Mouse (Mus musculus): ENCODE data around the gene St3gal4. TPM values are rescaled to one million over a fixed set of nuclear protein-coding genes. Genes with fewer than 3 reads are reported as not detected.

St3gal4 gene
- total RNA-seq, 2 experiments from 2014 or later, result 26.8 to 39.1 TPM

GRCm38 (mm10) chr9:35020015-35020653, 98.9 kb downstream of the St3gal4 start:
- no peak for DNase-seq
- intact Hi-C loops (cut with DNase I), result no loop called here

- peak; percentile 56 to 59 for DNase-seq
- intact Hi-C loops (cut with DNase I), result loop anchor here (1.0 to 10.0 kb wide), 6 partner anchors 163 to 1165 kb away; no protein-coding TSS in a partner anchor
Observed at GRCm38 (mm10) chr9:35019372-35019771, 99.7 kb downstream of the St3gal4 start.

- intact Hi-C loops (cut with DNase I), result loop anchor here (2.0 to 10.0 kb wide), 5 partner anchors 161 to 1163 kb away; no protein-coding TSS in a partner anchor
- no peak for DNase-seq
Observed at GRCm38 (mm10) chr9:35018056-35018455, 101.0 kb downstream of the St3gal4 start.

GRCm38 (mm10) chr9:35017563-35017962, 101.5 kb downstream of the St3gal4 start:
- intact Hi-C loops (cut with DNase I), result loop anchor here (1.0 to 10.0 kb wide), 3 partner anchors 34 to 1163 kb away; no protein-coding TSS in a partner anchor
- DNase-seq, result no peak

GRCm38 (mm10) chr9:35016762-35017161, 102.3 kb downstream of the St3gal4 start:
- intact Hi-C loops (cut with DNase I), result loop anchor here (1.0 to 10.0 kb wide), 3 partner anchors 33 to 1162 kb away; no protein-coding TSS in a partner anchor
- DNase-seq, result peak in 1 of 2 experiments; percentile 49

- no peak for DNase-seq
- intact Hi-C loops (cut with DNase I), result no loop called here
Observed at GRCm38 (mm10) chr9:35007697-35008341, 111.2 kb downstream of the St3gal4 start.

GRCm38 (mm10) chr9:35004113-35004512, 115.0 kb downstream of the St3gal4 start:
- no peak for DNase-seq

GRCm38 (mm10) chr9:34997880-34998865, 120.9 kb downstream of the St3gal4 start:
- intact Hi-C loops (cut with DNase I), result no loop called here

More at GRCm38 (mm10) chr9:35004113-35004512, 115.0 kb downstream of the St3gal4 start:
- intact Hi-C loops (cut with DNase I), result no loop called here

More at GRCm38 (mm10) chr9:34997880-34998865, 120.9 kb downstream of the St3gal4 start:
- no peak for DNase-seq

Other genes with a start within 250 kb of the St3gal4 start
- 10 to 100 TPM; 17.3 to 17.8 TPM for gene Dcps, start 56.8 kb upstream of the St3gal4 start, total RNA-seq (2021)
- gene Srpr, start 80.9 kb upstream of the St3gal4 start, total RNA-seq (2021), result 10 to 100 TPM; 91.2 to 100.0 TPM
- gene Tirap, start 81.0 kb upstream of the St3gal4 start, total RNA-seq (2021), result 1 to 10 TPM; 6.5 to 6.6 TPM
- 10 to 100 TPM; 85.5 to 91.0 TPM for gene Foxred1, start 91.8 kb upstream of the St3gal4 start, total RNA-seq (2021)
- 10 to 100 TPM; 13.4 to 17.1 TPM for gene Fam118b, start 148.5 kb upstream of the St3gal4 start, total RNA-seq (2021)
- gene Rpusd4, start 148.6 kb upstream of the St3gal4 start, total RNA-seq (2021), result 10 to 100 TPM; 12.6 to 15.3 TPM

Data from heart, postnatal 36 days (tissue).